Mouse (Mus musculus): ENCODE measurements around the gene Hebp1. TPM values are rescaled to one million over a fixed set of nuclear protein-coding genes. Genes with fewer than 3 reads are reported as not detected.

Gene Hebp1
- polyA plus RNA-seq, 2 experiments, result 5.9 to 23.2 TPM

DNA sequence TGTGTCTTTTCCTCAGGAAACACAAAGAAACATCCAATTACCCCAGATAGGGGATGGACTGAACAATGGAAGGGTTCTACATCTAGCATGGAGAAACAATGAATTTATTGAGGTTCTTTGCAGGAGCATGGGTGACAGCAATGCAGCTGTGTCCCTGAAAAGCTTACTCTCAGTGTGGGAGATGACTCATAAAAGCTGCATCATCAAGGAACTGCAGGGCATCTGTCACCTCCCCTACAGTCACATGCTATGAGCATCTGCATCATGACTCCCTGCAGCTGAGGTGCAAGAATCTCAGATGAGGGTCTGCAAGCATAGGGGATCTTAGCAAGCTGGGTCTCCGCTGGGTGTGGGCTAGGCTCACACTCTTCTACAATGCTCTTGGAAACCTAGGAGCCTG is 22.8 kb downstream of the Hebp1 start:
- H3K4me3 ChIP-seq (replicated peaks; ENCODE audit: low read length), result no peak overlapping the region
- H3K27ac ChIP-seq (replicated peaks; ENCODE audit: low read depth, low read length), result no peak overlapping the region
- H3K9ac ChIP-seq (ENCODE audit: low read depth, low read length, severe bottlenecking), result no peak overlapping the region
- H3K9me3 ChIP-seq (ENCODE audit: control insufficient read depth, low read length), result no peaks in the 10 kb centered on the region
- ATAC-seq (ENCODE audit: low FRiP score, low read depth), result no peak
- H3K4me1 ChIP-seq (ENCODE audit: control insufficient read depth, insufficient read depth, low read length), result no peaks in the 10 kb centered on the region
- no peak for TF ChIP-seq POLR2A (IDR thresholded peaks at IDR 0.05; ENCODE audit: borderline replicate concordance, extremely low read depth, insufficient read depth, insufficient read length)
- DNase-seq (ENCODE audit: low spot score), result no peak
- no peaks in the 10 kb centered on the region for H3K27me3 ChIP-seq (ENCODE audit: control insufficient read depth, insufficient read depth, low read length)
- H3K36me3 ChIP-seq (ENCODE audit: control insufficient read depth, insufficient read depth, low read length), result no peaks in the 10 kb centered on the region
- WGBS, result 100% methylated on average over 1 of the region's 1 CpGs
- no peak overlapping the region for H3K4me2 ChIP-seq (replicated peaks; ENCODE audit: low read depth, low read length, severe bottlenecking)

DNA sequence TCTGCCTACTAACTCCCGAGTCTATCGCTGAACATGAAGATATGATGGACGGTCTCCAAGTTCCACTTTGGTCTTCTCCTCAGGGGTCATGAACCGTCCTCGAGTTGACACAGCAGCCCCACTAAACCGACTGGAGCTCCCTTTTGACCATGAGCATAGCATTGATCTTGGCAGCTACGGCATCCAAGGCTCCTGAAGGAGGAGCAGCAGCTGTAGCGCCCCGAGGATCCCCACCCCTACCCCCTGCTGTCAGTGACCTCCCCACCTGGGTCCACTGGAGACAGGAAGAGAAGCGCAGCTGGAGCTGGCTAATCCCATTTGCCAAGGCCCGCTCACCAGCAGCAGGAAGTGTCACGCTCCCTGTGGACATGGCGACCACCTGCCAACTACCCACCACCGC is 26.1 kb downstream of the Hebp1 start:
- H3K27me3 ChIP-seq (ENCODE audit: control insufficient read depth, insufficient read depth, low read length), result no peaks in the 10 kb centered on the region
- H3K4me2 ChIP-seq (replicated peaks; ENCODE audit: low read depth, low read length, severe bottlenecking), result no peak overlapping the region
- no peak for TF ChIP-seq POLR2A (IDR thresholded peaks at IDR 0.05; ENCODE audit: borderline replicate concordance, extremely low read depth, insufficient read depth, insufficient read length)
- H3K4me1 ChIP-seq (ENCODE audit: control insufficient read depth, insufficient read depth, low read length), result 0 out of 2 replicates have a peak, but pooled peaks cover 4% of the 10 kb centered on the region
- DNase-seq (ENCODE audit: low spot score) (no peak), ATAC-seq (ENCODE audit: low FRiP score, low read depth) (no peak)
- WGBS, result 67% methylated on average over 14 of the region's 14 CpGs
- H3K36me3 ChIP-seq (ENCODE audit: control insufficient read depth, insufficient read depth, low read length), result no peaks in the 10 kb centered on the region
- no peaks in the 10 kb centered on the region for H3K9me3 ChIP-seq (ENCODE audit: control insufficient read depth, low read length)
- no peak overlapping the region for H3K27ac ChIP-seq (replicated peaks; ENCODE audit: low read depth, low read length)
- H3K4me3 ChIP-seq (replicated peaks; ENCODE audit: low read length), result no peak overlapping the region
- no peak overlapping the region for H3K9ac ChIP-seq (ENCODE audit: low read depth, low read length, severe bottlenecking)

DNA sequence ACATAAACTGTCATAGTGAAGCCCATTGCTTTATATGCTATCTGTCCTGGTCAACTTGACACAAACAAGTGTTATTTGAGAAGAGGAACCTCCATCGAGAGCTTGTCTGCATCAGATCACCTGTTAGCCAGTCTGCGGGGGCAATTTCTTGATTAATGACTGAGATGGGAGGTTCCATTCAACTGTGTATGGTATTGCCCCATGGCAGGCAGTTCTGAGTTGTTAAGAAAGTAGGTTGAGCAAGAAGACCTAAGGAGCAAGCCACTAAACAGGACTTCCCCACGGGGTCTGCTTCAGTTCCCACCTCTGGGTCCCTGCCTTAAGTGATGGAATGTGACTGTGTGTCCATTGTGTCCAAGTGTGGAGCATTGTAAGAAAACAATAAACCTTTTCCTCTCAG is 28.6 kb downstream of the Hebp1 start:
- Histone ChIP-seq H3K36me3 (ENCODE audit: control insufficient read depth, insufficient read depth, low read length) (no peaks in the 10 kb centered on the region), H3K4me3 (replicated peaks; ENCODE audit: low read length) (no peak overlapping the region), H3K9ac (ENCODE audit: low read depth, low read length, severe bottlenecking) (no peak overlapping the region), H3K4me2 (replicated peaks; ENCODE audit: low read depth, low read length, severe bottlenecking) (no peak overlapping the region), H3K27me3 (ENCODE audit: control insufficient read depth, insufficient read depth, low read length) (no peaks in the 10 kb centered on the region), H3K27ac (replicated peaks; ENCODE audit: low read depth, low read length) (no peak overlapping the region), H3K4me1 (ENCODE audit: control insufficient read depth, insufficient read depth, low read length) (0 out of 2 replicates have a peak, but pooled peaks cover 4% of the 10 kb centered on the region), H3K9me3 (ENCODE audit: control insufficient read depth, low read length) (no peaks in the 10 kb centered on the region)
- DNase-seq (ENCODE audit: low spot score) (no peak), ATAC-seq (ENCODE audit: low FRiP score, low read depth) (no peak)
- 82% methylated on average over 3 of the region's 3 CpGs for WGBS
- TF ChIP-seq POLR2A (IDR thresholded peaks at IDR 0.05; ENCODE audit: borderline replicate concordance, extremely low read depth, insufficient read depth, insufficient read length), result no peak

DNA sequence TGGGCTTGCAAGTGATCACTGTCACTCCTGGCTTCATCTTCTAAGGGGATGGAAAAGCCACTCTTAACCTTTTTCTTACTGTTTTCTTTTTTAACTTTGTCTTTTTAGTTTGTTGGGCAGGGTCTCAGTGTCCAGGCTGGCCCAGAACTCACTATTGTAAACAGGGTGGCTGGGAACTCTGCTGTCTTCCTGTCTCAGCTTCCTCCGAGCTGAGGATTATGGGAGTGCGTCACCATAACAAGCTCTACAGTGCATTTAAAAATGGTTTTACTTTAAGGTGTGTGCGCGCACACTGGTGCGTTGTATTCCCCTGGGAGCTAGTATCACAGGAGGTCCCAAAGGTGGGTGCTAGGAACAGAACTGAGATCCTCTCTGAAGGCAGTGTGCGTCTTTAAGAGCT is 29.4 kb downstream of the Hebp1 start:
- H3K4me2 ChIP-seq (replicated peaks; ENCODE audit: low read depth, low read length, severe bottlenecking), result peak overlapping the region; percentile 83
- peak; percentile 12 for ATAC-seq (ENCODE audit: low FRiP score, low read depth)
- no peak for DNase-seq (ENCODE audit: low spot score)
- H3K9me3 ChIP-seq (ENCODE audit: control insufficient read depth, low read length), result no peaks in the 10 kb centered on the region
- H3K4me3 ChIP-seq (replicated peaks; ENCODE audit: low read length), result peak overlapping the region; percentile 65
- no peaks in the 10 kb centered on the region for H3K36me3 ChIP-seq (ENCODE audit: control insufficient read depth, insufficient read depth, low read length)
- no peak overlapping the region for H3K27ac ChIP-seq (replicated peaks; ENCODE audit: low read depth, low read length)
- WGBS, result 74% methylated on average over 6 of the region's 6 CpGs
- peak overlapping the region; percentile 78 for H3K9ac ChIP-seq (ENCODE audit: low read depth, low read length, severe bottlenecking)
- 0 out of 2 replicates have a peak, but pooled peaks cover 4% of the 10 kb centered on the region for H3K4me1 ChIP-seq (ENCODE audit: control insufficient read depth, insufficient read depth, low read length)
- no peaks in the 10 kb centered on the region for H3K27me3 ChIP-seq (ENCODE audit: control insufficient read depth, insufficient read depth, low read length)
- no peak for TF ChIP-seq POLR2A (IDR thresholded peaks at IDR 0.05; ENCODE audit: borderline replicate concordance, extremely low read depth, insufficient read depth, insufficient read length)

DNA sequence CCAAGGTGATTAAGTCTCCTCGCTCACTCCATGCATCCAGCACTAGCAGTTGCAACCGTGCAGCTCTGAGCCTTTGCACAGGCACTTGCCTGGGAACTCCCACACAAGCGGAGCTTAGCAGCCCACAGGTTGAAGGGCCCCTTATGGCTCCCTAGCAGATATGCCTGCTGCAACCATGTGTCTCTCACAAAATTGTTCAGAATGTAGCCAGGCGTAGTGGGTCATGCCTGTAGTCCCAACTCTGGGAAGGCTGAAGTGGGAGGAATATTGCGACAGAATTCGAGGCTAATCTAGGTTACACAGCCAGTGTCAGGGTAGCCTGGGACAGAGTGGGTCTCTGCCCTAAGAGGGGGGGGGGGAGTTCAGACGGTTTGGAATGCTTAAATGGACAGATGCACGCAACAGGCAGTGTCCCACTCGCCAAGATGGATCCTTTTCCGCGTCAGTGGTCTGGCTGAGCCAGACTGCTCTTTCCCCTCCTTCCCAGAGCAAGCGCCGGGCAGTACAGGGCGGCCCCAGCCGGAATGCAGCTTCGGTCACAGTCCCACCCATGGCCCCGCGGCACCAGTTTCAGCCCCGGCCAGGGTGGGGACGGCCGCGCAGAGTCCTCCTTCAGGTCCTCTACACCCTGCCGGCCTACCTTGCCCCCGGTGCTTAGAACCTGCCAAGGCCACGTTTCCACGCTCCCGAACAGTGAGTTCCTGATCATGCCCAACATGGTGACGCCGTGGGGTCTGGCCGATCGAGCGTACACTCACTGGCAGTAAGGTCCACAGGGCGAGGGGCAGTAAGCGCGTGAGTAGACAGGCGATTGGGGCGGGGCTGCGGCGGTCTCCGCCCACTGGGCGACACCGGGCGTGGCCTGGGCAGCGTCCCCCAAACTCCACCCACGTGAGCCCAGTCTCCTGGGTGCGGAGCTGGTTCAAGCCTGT is 30.2 kb downstream of the Hebp1 start:
- Histone ChIP-seq H3K36me3 (ENCODE audit: control insufficient read depth, insufficient read depth, low read length) (no peaks in the 10 kb centered on the region), H3K4me2 (replicated peaks; ENCODE audit: low read depth, low read length, severe bottlenecking) (peak overlapping the region; percentile 83), H3K9me3 (ENCODE audit: control insufficient read depth, low read length) (no peaks in the 10 kb centered on the region), H3K4me3 (replicated peaks; ENCODE audit: low read length) (peak overlapping the region; percentile 65), H3K4me1 (ENCODE audit: control insufficient read depth, insufficient read depth, low read length) (0 out of 2 replicates have a peak, but pooled peaks cover 4% of the 10 kb centered on the region), H3K27me3 (ENCODE audit: control insufficient read depth, insufficient read depth, low read length) (no peaks in the 10 kb centered on the region), H3K27ac (replicated peaks; ENCODE audit: low read depth, low read length) (peak overlapping the region; percentile 58), H3K9ac (ENCODE audit: low read depth, low read length, severe bottlenecking) (peak overlapping the region; percentile 78)
- TF ChIP-seq POLR2A (IDR thresholded peaks at IDR 0.05; ENCODE audit: borderline replicate concordance, extremely low read depth, insufficient read depth, insufficient read length), result 0 out of 2 replicates have a peak, but pooled peaks have one; percentile 49
- 4% methylated on average over 39 of the region's 46 CpGs for WGBS
- DNase-seq (ENCODE audit: low spot score) (peak; percentile 76), ATAC-seq (ENCODE audit: low FRiP score, low read depth) (peak; percentile 93)

All from limb, embryonic 14.5 days (tissue).